Mouse (Mus musculus) hindbrain, embryonic 15.5 days (tissue): ENCODE data around the gene Sec13. TPM values are rescaled to one million over a fixed set of nuclear protein-coding genes. Genes with fewer than 3 reads are reported as not detected.
A peak's percentile ranks its signal among the peaks of the same experiment; 100 is the strongest.

Experiments used
- ATAC-seq: fragments of 200-750 bp; cut with Nextera tagmentation; 2 replicates; pipeline ENCODE4 v1.8.0; 2017; ENCODE audit warnings: low read depth, moderate number of reproducible peaks, moderate TSS enrichment; ENCODE audit not compliant: low FRiP score
- H3K27ac ChIP-seq: fragments of 300-500 bp; sonication (generic); replicated peaks from 2 replicates; pipeline ENCODE4 v1.5.1; 2015; ENCODE audit warnings: mild to moderate bottlenecking, inconsistent platforms
- H3K27me3 ChIP-seq: fragments of 300-500 bp; sonication (generic); 2 replicates; pipeline ENCODE4 v1.6.1; 2015; ENCODE audit warnings: control low read depth, inconsistent platforms
- H3K36me3 ChIP-seq: fragments of 300-500 bp; sonication (generic); 2 replicates; pipeline ENCODE4 v1.6.1; 2015; ENCODE audit warnings: control low read depth, inconsistent platforms
- H3K4me1 ChIP-seq: fragments of 300-500 bp; sonication (generic); replicated peaks from 2 replicates; pipeline ENCODE4 v1.6.1; 2015; ENCODE audit warnings: control low read depth, inconsistent platforms
- H3K4me2 ChIP-seq: fragments of 300-500 bp; sonication (generic); 2 replicates; pipeline ENCODE4 v1.6.1; 2015; ENCODE audit warnings: moderate library complexity, mild to moderate bottlenecking, inconsistent platforms
- H3K4me3 ChIP-seq: fragments of 300-500 bp; sonication (generic); 2 replicates; pipeline ENCODE4 v1.5.1; 2015; ENCODE audit warnings: mild to moderate bottlenecking, inconsistent platforms
- H3K9ac ChIP-seq: fragments of 300-500 bp; sonication (generic); 2 replicates; pipeline ENCODE4 v1.6.1; 2015; ENCODE audit warnings: inconsistent platforms
- H3K9me3 ChIP-seq: fragments of 300-500 bp; sonication (generic); 2 replicates; pipeline ENCODE4 v1.6.1; 2016; ENCODE audit warnings: control low read depth, inconsistent platforms
- WGBS: fragments of 180-500 bp; shearing (Covaris S2); methylation state at CpG from one replicate; pipeline ENCODE4 v1.1.7; 2015; 5-methylcytosine and 5-hydroxymethylcytosine counted together
- polyA plus RNA-seq: library from polyadenylated mRNA; unstranded; fragments of >200 nt; fragmentation: Nextera tagmentation; extraction: Ambion mirVana; gene quantifications from 2 replicates; pipeline ENCODE4 v1.2.1, GENCODE M21; 2015

Sec13 gene
- polyA plus RNA-seq: 200 TPM in 2 replicates

DNA sequence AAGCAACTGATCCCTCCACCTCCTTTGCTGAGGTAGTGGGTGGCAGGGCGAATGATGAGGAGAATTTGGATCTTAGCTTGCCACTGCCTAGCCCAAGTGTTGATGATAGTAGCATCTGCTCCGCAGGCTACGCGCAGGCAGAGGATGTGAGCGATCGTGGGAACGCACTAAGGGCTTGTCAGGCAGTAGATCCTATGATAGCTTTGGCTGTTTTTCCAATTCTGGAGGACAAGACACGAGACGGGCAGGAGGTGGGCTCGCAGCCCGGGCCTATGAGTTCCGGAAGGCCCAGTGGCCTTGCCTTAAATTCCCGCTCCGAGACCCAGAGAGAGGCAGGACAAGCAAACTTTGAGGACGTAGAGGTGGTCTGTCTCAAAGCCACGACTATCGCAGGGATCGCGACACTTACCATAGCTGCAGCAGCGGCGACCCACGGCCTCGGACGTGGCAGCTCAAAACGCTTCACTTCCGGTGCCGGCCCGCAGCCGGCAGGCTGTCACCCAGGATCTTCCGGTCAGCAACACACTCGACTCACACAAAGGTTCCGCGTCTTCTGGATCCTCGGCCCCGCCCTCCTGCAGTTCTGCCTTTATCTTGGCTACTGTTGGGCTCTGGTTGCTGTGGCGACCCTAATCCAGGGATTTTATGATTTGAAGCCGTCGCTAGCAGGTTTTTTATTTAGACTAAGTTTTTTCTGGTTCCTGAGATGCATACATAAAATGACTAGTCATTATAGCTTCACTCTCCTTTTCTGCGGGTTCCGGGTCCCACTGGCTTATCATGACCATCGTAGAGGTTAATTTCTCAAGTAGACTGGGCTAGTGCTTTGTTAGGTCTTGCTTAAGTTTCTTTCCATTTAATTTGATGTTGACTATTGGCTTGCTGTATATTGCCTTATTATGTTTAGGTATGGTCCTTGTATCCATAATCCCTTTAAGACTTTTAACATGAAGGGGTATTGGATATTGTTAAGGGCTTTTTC lies at the start of gene Sec13:
Sec13 (minus strand) TSS at position 508 of the 982 bp plus-strand sequence.
- H3K27ac ChIP-seq: peak within 1 kb of the TSS; percentile 67

DNA sequence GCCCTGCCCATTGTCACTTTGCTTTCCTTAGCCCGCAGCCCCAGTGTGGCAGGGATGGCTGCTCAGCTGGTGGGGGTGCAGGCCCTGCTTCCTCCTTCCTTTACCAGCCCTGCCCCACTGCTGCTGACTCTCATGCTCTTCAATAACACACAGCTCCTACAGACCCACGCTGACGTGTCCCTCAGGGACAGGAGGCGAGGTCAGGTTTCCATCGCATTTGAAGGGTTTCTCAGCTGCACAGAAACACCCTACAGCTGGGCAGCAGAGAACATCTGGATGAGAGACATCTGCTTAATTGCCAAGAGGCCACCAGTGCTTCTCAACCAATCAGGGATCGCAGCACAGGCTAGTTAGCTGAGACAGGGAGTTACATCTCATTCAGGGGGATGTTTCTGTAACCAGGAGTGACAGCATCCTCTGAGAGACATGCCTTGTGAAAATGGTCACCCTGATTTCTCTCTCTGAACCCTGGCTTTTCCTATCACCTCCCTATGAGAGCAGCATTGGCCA lies 47.0 kb upstream of the Sec13 start:
- H3K27ac ChIP-seq: 0 out of 2 replicates have a peak overlapping the region, but pooled peaks have one; percentile 26
- H3K4me1 ChIP-seq: no peaks in the 10 kb centered on the region
- 42% methylated on average over 6 of the region's 6 CpGs for WGBS
- peaks cover 24% of the 10 kb centered on the region; the same call in 1 of the 2 replicates for H3K36me3 ChIP-seq
- H3K9me3 ChIP-seq: no peaks in the 10 kb centered on the region
- no peak overlapping the region for H3K9ac ChIP-seq
- no peaks in the 10 kb centered on the region for H3K27me3 ChIP-seq
- no peak for ATAC-seq
- no peak overlapping the region for H3K4me3 ChIP-seq
- H3K4me2 ChIP-seq: no peak overlapping the region

More for the DNA sequence above, at the start of gene Sec13:
- Histone ChIP-seq H3K9me3 (no peaks in the 10 kb centered on the region), H3K36me3 (peaks cover 15% of the 10 kb centered on the region), H3K4me2 (peak within 1 kb of the TSS; percentile 86), H3K4me3 (peak within 1 kb of the TSS; percentile 70), H3K9ac (peak within 1 kb of the TSS; percentile 67), H3K27me3 (no peaks in the 10 kb centered on the region), H3K4me1 (peaks cover 19% of the 10 kb centered on the region)
- WGBS: 7% methylated on average over 41 of the region's 41 CpGs
- peak; percentile 91 for ATAC-seq

DNA sequence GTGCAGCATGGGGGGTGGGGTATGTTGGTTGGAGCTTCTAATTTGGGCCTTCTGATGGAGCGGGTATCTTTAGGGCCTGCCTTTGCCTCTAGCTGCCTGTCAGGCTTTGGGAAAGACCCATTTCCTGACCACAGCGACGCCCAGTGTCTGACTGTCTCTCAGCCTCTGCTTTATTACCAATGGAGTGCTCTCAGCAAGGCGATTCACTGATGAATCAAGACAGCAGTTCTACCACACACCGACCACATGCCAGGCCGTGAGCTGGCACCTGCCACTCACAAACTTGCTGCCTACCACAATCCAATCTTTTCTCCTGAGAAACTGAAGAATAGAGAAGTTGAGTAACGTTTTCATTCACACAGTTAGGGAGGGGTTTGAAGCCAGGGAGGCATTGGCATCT lies 45.1 kb upstream of the Sec13 start:
- ATAC-seq: no peak
- no peak overlapping the region for H3K9ac ChIP-seq
- H3K27me3 ChIP-seq: no peaks in the 10 kb centered on the region
- 88% methylated on average over 7 of the region's 7 CpGs for WGBS
- H3K9me3 ChIP-seq: no peaks in the 10 kb centered on the region
- peaks cover 30% of the 10 kb centered on the region for H3K36me3 ChIP-seq
- no peak overlapping the region for H3K27ac ChIP-seq
- no peaks in the 10 kb centered on the region for H3K4me1 ChIP-seq
- H3K4me2 ChIP-seq: no peak overlapping the region
- H3K4me3 ChIP-seq: no peak overlapping the region

DNA sequence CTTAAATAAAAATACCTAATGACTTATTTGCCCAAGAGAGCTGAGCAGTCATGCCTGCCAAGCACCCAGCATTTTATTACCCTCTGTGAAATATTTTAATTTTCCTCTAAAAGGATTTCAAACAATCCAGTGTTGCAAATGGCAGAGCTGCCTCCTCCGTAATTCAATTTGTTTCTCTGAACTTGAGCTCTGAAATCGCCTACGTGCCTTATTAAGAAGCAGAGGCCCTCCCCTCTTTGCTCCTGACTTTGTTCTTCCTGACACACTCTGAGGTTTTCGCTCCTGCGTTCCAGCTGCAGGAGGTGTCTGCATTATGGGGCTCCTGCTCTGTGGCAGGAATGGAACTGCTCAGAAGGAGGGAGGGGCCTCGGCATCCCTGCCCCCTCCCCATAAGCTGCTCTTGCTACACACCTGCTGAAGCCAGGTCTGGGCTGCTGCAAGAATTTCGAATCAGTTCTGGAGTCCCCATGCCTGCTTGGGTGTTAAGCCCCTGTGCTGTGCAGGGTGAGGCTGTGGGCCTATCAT lies 37.7 kb upstream of the Sec13 start:
- Histone ChIP-seq H3K36me3 (peaks cover 12% of the 10 kb centered on the region), H3K27ac (no peak overlapping the region), H3K27me3 (no peaks in the 10 kb centered on the region), H3K9me3 (no peaks in the 10 kb centered on the region), H3K4me2 (no peak overlapping the region), H3K4me1 (no peaks in the 10 kb centered on the region), H3K4me3 (no peak overlapping the region), H3K9ac (no peak overlapping the region)
- ATAC-seq: 0 out of 2 replicates have a peak, but pooled peaks have one; percentile 34
- 66% methylated on average over 7 of the region's 7 CpGs for WGBS

DNA sequence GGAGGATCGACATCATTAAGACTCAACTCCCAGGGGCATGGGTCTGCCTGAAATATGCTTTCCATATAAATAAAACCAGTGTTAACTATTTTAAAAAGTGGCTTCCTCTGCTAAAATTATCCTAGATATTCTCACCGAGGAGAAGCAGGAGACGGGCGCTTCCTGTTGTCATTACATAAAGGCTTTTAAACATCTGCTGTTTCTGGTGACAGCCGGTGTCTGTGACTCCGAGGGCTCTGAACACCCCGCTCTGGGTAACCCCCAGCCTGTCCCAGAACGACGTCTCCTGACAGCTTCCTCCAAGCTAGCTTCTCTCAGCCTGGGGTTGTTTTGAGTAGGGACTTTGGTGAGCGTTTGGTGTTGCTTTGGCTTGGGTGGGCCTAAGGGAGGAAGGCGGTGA lies 28.3 kb upstream of the Sec13 start:
- no peaks in the 10 kb centered on the region for H3K27me3 ChIP-seq
- ATAC-seq: no peak
- H3K9me3 ChIP-seq: no peaks in the 10 kb centered on the region
- no peak overlapping the region for H3K4me3 ChIP-seq
- 56% methylated on average over 11 of the region's 11 CpGs for WGBS
- H3K4me1 ChIP-seq: no peaks in the 10 kb centered on the region; the same call in 1 of the 2 replicates
- peaks cover 46% of the 10 kb centered on the region for H3K36me3 ChIP-seq
- no peak overlapping the region for H3K27ac ChIP-seq
- no peak overlapping the region for H3K9ac ChIP-seq
- H3K4me2 ChIP-seq: no peak overlapping the region

DNA sequence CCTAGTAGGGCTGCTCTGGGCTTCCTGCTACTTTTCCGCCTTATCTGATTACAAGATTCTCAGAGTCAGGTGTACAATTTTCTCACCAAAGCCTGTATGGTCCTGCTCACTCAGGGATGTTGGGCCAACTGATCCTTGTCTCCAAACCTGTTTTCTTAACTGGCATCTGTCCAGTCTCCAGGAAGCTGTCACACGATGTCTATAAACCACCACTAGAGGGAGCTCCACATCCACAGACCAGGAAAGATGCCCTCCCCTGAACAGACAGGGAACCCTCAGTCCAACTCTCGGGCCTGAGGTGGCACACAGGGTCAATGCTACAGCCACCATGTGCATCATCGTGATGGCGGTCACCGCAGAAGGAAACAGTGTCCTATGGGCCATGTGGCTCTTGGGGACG lies 21.1 kb upstream of the Sec13 start:
- no peak overlapping the region for H3K4me3 ChIP-seq
- no peak overlapping the region for H3K4me2 ChIP-seq
- WGBS: 25% methylated on average over 7 of the region's 7 CpGs
- no peaks in the 10 kb centered on the region for H3K9me3 ChIP-seq
- H3K27ac ChIP-seq: no peak overlapping the region
- H3K36me3 ChIP-seq: peaks cover 69% of the 10 kb centered on the region
- no peak for ATAC-seq
- H3K27me3 ChIP-seq: no peaks in the 10 kb centered on the region
- no peaks in the 10 kb centered on the region for H3K4me1 ChIP-seq
- H3K9ac ChIP-seq: no peak overlapping the region

DNA sequence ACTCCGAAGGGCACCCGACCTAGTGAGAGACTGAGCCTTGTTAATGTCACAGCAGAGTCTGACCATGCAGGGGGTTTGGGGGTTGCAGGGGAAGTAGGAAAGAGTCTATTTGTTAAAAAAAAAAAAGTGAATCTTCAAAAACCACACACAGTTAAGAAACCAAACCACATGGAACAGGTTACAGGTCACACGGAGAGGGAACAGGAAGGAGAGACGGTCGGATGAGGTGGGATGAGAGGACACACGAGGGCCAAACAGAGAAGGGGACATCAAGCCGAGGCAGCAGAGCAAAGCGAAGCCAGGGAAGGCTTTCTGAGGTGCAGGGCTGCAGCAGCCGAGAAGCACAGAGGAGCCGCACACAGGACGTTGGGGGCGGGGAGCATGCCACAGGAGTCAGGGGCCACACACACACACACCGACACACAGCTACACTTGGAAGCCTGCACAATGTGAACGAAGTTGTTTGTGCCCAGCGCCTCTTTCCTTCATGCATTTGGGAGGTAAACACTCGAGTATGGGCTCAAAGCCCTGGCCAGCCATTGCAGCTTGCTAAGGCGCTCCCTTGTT lies 8.7 kb upstream of the Sec13 start:
- no peak overlapping the region for H3K27ac ChIP-seq
- WGBS: 69% methylated on average over 17 of the region's 17 CpGs
- H3K9ac ChIP-seq: no peak overlapping the region
- 0 out of 2 replicates have a peak, but pooled peaks cover 2% of the 10 kb centered on the region for H3K27me3 ChIP-seq
- no peaks in the 10 kb centered on the region for H3K9me3 ChIP-seq
- ATAC-seq: no peak
- H3K4me1 ChIP-seq: no peaks in the 10 kb centered on the region
- H3K36me3 ChIP-seq: peaks cover 35% of the 10 kb centered on the region
- H3K4me3 ChIP-seq: no peak overlapping the region
- H3K4me2 ChIP-seq: no peak overlapping the region

DNA sequence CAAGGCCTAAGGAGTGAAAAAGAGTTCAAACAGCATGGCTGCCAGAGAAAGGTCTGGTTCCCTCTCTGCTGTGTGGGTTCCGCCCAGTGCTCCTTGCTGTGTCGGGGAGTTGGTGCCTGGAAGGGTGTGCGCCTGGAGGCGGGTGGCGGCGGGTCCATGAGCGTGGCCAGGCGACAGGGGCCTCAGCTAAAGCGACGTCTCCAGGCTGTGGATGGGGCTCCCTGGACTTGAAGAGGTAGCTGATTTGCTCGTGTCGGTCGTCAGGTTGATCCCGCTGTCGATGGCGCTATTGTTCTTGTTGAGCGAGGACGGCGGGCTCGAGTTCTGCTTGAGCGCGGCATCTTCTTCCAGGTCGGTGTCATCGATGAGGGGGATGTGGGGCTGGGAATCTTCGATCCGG lies 7.8 kb upstream of the Sec13 start:
- Histone ChIP-seq H3K9ac (no peak overlapping the region), H3K4me2 (no peak overlapping the region), H3K4me3 (no peak overlapping the region), H3K27me3 (0 out of 2 replicates have a peak, but pooled peaks cover 2% of the 10 kb centered on the region), H3K4me1 (no peaks in the 10 kb centered on the region), H3K36me3 (peaks cover 28% of the 10 kb centered on the region), H3K27ac (no peak overlapping the region), H3K9me3 (no peaks in the 10 kb centered on the region)
- WGBS: 41% methylated on average over 26 of the region's 26 CpGs
- ATAC-seq: no peak

DNA sequence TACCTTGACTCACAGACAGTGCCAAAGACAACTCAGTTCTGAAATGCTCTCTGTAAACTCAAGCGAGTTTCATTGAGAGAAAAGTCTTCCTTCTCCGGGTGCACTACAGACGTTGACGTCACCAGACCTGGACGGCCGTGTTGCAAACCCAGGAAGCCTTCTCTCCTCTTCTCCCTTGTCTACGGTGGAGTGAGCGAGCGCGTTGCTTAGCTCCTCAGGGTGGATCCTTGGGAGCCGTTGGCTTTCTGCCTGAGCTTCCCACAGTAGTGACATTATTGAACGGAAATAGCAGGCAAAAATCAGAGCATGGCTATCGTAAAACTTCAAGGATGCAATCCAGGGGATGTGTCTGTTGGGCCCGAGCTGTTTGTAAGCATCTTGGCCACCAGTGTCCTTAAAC lies 6.7 kb upstream of the Sec13 start:
- Histone ChIP-seq H3K4me3 (no peak overlapping the region), H3K36me3 (peaks cover 27% of the 10 kb centered on the region), H3K27me3 (0 out of 2 replicates have a peak, but pooled peaks cover 2% of the 10 kb centered on the region), H3K4me1 (no peaks in the 10 kb centered on the region), H3K4me2 (no peak overlapping the region), H3K9me3 (no peaks in the 10 kb centered on the region), H3K9ac (no peak overlapping the region), H3K27ac (no peak overlapping the region)
- no peak for ATAC-seq
- 91% methylated on average over 14 of the region's 14 CpGs for WGBS

DNA sequence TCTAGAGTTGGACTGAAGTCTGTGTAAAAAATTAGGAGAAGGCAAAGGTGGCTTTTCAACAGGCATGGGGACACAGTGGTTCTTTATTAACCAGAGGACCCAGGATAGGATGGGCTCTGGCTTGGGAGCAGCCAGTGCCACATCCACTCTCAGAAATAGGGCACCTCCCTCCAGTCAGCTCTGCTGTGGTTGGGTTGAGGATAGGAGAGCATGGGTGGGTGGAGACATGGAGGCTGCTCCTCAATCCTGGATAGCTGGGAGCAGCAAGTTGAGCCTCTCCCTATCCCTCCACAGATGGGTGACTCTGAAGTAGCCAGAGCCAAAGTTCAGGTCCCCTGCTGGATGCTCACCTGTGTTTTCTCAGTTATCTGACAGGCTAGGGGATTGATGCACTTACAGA lies 4.6 kb upstream of the Sec13 start:
- H3K27ac ChIP-seq: no peak overlapping the region
- no peak for ATAC-seq
- H3K4me1 ChIP-seq: 0 out of 2 replicates have a peak, but pooled peaks cover 3% of the 10 kb centered on the region
- H3K36me3 ChIP-seq: peaks cover 16% of the 10 kb centered on the region
- 0 out of 2 replicates have a peak, but pooled peaks cover 2% of the 10 kb centered on the region for H3K27me3 ChIP-seq
- H3K4me2 ChIP-seq: no peak overlapping the region
- no peak overlapping the region for H3K4me3 ChIP-seq
- no peaks in the 10 kb centered on the region for H3K9me3 ChIP-seq
- H3K9ac ChIP-seq: no peak overlapping the region

DNA sequence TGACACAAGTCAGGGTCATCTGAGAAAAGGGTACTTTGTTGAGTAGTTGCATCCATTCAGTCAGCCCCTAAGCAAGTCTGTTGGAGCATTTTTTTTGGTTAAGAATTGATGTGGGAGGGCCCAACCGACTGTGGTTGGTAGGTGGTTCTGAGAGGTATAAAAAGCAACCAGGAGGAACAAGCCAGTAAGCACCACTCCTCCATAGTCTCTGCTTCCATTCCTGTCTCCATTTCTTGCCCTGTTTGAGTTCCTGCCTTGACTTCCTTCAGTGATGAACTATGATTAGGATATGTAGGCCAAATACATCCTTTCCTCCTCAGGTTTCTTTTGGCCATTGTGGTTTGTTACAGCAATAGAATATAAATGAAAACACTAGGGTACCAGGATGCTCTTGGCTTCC lies 2.6 kb upstream of the Sec13 start:
- ATAC-seq: no peak
- Histone ChIP-seq H3K9me3 (no peaks in the 10 kb centered on the region), H3K4me3 (no peak overlapping the region), H3K4me2 (no peak overlapping the region), H3K27ac (no peak overlapping the region), H3K9ac (no peak overlapping the region), H3K36me3 (peaks cover 10% of the 10 kb centered on the region), H3K4me1 (peaks cover 19% of the 10 kb centered on the region), H3K27me3 (no peaks in the 10 kb centered on the region)
- WGBS: 64% methylated on average over 1 of the region's 1 CpGs

DNA sequence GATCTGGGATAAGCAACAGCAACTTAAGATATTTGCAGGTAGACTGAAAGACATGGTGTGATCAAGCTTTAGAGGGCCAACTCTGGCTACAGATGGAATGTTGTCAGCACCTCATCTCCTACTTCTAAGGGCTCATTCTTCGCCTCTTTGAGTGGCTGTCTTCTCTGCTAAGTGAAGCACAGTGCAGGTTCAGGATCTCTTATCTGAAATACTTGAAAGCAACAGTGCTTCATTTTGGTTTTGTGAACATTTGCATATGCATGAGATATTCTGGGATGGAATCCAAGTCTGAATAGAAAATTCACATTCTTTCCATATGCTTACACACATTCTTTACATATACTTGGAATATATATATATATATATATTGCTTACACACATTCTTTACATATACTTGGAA lies 1.8 kb upstream of the Sec13 start:
- no peak overlapping the region for H3K4me3 ChIP-seq
- peaks cover 19% of the 10 kb centered on the region for H3K4me1 ChIP-seq
- no peaks in the 10 kb centered on the region for H3K27me3 ChIP-seq
- 84% methylated on average over 1 of the region's 1 CpGs for WGBS
- peaks cover 4% of the 10 kb centered on the region for H3K36me3 ChIP-seq
- H3K27ac ChIP-seq: no peak overlapping the region
- H3K4me2 ChIP-seq: no peak overlapping the region
- H3K9me3 ChIP-seq: no peaks in the 10 kb centered on the region
- no peak overlapping the region for H3K9ac ChIP-seq
- no peak for ATAC-seq
